Mouse (Mus musculus) hindbrain, embryonic 15.5 days (tissue): ENCODE measurements around the gene Gm266. TPM values are rescaled to one million over a fixed set of nuclear protein-coding genes. Genes with fewer than 3 reads are reported as not detected.

Experiments
- ATAC-seq: fragments of 200-750 bp; cut with Nextera tagmentation; 2 replicates; pipeline ENCODE4 v1.8.0; 2017; ENCODE audit warnings: low read depth, moderate number of reproducible peaks, moderate TSS enrichment; ENCODE audit not compliant: low FRiP score
- H3K27ac ChIP-seq: fragments of 300-500 bp; sonication (generic); replicated peaks from 2 replicates; pipeline ENCODE4 v1.5.1; 2015; ENCODE audit warnings: mild to moderate bottlenecking, inconsistent platforms
- H3K27me3 ChIP-seq: fragments of 300-500 bp; sonication (generic); 2 replicates; pipeline ENCODE4 v1.6.1; 2015; ENCODE audit warnings: control low read depth, inconsistent platforms
- H3K36me3 ChIP-seq: fragments of 300-500 bp; sonication (generic); 2 replicates; pipeline ENCODE4 v1.6.1; 2015; ENCODE audit warnings: control low read depth, inconsistent platforms
- H3K4me1 ChIP-seq: fragments of 300-500 bp; sonication (generic); replicated peaks from 2 replicates; pipeline ENCODE4 v1.6.1; 2015; ENCODE audit warnings: control low read depth, inconsistent platforms
- H3K4me2 ChIP-seq: fragments of 300-500 bp; sonication (generic); 2 replicates; pipeline ENCODE4 v1.6.1; 2015; ENCODE audit warnings: moderate library complexity, mild to moderate bottlenecking, inconsistent platforms
- H3K4me3 ChIP-seq: fragments of 300-500 bp; sonication (generic); 2 replicates; pipeline ENCODE4 v1.5.1; 2015; ENCODE audit warnings: mild to moderate bottlenecking, inconsistent platforms
- H3K9ac ChIP-seq: fragments of 300-500 bp; sonication (generic); 2 replicates; pipeline ENCODE4 v1.6.1; 2015; ENCODE audit warnings: inconsistent platforms
- H3K9me3 ChIP-seq: fragments of 300-500 bp; sonication (generic); 2 replicates; pipeline ENCODE4 v1.6.1; 2016; ENCODE audit warnings: control low read depth, inconsistent platforms
- WGBS: fragments of 180-500 bp; shearing (Covaris S2); methylation state at CpG from one replicate; pipeline ENCODE4 v1.1.7; 2015; 5-methylcytosine and 5-hydroxymethylcytosine counted together
- polyA plus RNA-seq: library from polyadenylated mRNA; unstranded; fragments of >200 nt; fragmentation: Nextera tagmentation; extraction: Ambion mirVana; gene quantifications from 2 replicates; pipeline ENCODE4 v1.2.1, GENCODE M21; 2015

Gm266 gene
- 3.1 and 3.4 TPM in 2 replicates for polyA plus RNA-seq

- ATAC-seq: peak; percentile 34; the same call in 1 of the 2 replicates
- H3K9ac ChIP-seq: 0 out of 2 replicates have a peak within 1 kb of the TSS, but pooled peaks have one; percentile 13
- H3K9me3 ChIP-seq: no peaks in the 10 kb centered on the region
- no peaks in the 10 kb centered on the region for H3K36me3 ChIP-seq
- peak within 1 kb of the TSS; percentile 38 for H3K4me3 ChIP-seq
- H3K4me2 ChIP-seq: peak within 1 kb of the TSS; percentile 62
- peaks cover 22% of the 10 kb centered on the region for H3K4me1 ChIP-seq
- no peak within 1 kb of the TSS for H3K27ac ChIP-seq
- under 1% methylated on average over 38 of the region's 58 CpGs for WGBS
- H3K27me3 ChIP-seq: peaks cover 52% of the 10 kb centered on the region
Measured at GRCm38 (mm10) chr12:111485652-111486306, at the start of gene Gm266. TSS of gene Gm266 (minus strand) at chr12:111485823.

GRCm38 (mm10) chr12:111535281-111535680, 49.7 kb upstream of the Gm266 start:
- Histone ChIP-seq H3K36me3 (peaks cover 10% of the 10 kb centered on the region), H3K9me3 (no peaks in the 10 kb centered on the region), H3K4me2 (no peak overlapping the region), H3K27me3 (no peaks in the 10 kb centered on the region), H3K9ac (no peak overlapping the region), H3K27ac (no peak overlapping the region), H3K4me3 (no peak overlapping the region), H3K4me1 (peaks cover 24% of the 10 kb centered on the region)
- no peak for ATAC-seq
- 70% methylated on average over 6 of the region's 6 CpGs for WGBS

DNA sequence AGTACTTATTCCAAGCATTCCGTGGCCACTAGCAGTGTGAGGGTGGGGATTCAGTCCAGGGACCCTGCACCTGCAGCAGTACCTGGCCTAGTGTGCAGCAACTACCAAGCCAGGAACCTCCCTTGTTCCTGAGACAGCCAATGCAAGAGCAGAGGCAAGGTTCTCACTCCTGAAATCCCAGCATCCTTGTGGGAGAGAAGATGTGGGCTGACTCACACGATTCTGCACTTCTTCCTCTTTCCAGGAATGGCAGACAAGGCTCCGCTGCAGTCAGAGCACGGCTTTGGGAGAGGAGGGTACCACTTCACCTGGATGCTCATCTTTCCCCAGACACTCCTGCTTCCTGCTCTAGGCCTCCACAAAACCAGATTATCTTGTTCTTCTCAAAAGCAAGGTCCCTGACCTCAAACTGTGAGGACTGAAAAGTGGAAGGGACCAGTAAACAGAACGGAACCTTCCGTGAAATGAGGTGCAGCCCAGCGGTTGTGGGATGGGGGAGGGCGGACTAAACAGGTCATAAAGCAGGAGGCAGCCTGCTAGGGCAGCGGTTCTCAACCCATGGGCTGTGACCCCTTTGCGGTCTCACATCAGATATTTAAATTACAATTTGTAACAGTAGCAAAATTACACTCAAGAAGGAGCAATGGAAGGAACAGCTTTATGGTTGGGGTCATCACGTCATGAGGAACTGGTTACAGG, 47.6 kb upstream of the Gm266 start:
- Histone ChIP-seq H3K4me3 (no peak overlapping the region), H3K4me1 (peaks cover 10% of the 10 kb centered on the region), H3K27me3 (no peaks in the 10 kb centered on the region), H3K36me3 (no peaks in the 10 kb centered on the region), H3K27ac (no peak overlapping the region), H3K9me3 (no peaks in the 10 kb centered on the region), H3K9ac (no peak overlapping the region), H3K4me2 (no peak overlapping the region)
- ATAC-seq: no peak
- WGBS: 63% methylated on average over 11 of the region's 11 CpGs

DNA sequence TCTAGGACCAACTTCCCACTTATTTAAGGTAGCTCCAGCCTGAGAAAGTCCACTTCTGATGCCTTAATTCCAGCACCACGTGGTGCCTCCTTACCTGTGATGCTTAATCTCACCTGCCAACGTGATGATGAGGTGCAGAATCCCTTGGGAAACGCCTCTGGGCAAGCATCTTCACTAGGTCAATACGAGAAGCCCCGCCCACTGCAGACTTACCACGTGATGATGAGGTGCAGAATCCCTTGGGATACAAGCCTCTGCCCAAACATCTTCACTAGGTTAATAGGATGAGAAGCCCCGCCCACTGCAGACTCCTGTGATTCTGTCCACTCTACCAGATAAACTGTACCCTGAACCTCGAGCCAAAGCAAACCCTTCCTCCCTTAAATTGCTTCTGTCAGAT, 43.6 kb upstream of the Gm266 start:
- Histone ChIP-seq H3K9me3 (no peaks in the 10 kb centered on the region), H3K27ac (no peak overlapping the region), H3K4me1 (no peaks in the 10 kb centered on the region), H3K4me2 (no peak overlapping the region), H3K36me3 (no peaks in the 10 kb centered on the region), H3K27me3 (no peaks in the 10 kb centered on the region), H3K9ac (no peak overlapping the region), H3K4me3 (no peak overlapping the region)
- no peak for ATAC-seq
- WGBS: 24% methylated on average over 8 of the region's 8 CpGs

DNA sequence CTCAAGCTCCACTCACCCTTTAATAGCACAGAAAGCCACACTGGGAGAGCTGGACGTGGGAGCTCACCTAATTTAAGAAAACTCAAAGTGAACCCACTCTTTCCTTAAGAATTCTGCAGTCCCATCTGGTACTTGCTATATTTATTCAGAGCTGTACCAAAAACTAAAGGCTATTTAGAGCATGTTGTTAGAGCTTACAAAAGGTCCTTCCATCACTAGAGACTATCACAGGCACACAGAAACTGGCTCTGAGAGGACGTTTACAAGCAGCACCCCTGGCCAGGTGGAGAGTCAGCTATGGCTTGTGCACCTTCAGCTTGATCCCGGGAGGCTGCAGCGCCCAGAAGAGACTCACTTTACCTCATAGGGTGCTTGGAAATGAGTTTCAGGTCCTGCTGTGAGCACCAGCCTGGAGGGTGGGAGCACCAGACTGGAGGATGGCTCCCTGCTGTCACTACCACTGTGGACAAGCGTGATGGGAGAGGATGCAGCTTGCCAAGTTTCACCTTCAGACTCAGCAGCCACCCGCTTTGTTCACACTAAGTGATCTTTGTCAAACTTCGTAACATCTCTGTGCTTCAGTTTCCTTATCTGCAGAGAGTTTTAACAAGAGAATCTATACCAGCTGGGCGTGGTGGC, 42.1 kb upstream of the Gm266 start:
- ATAC-seq: no peak
- H3K27ac ChIP-seq: no peak overlapping the region
- no peak overlapping the region for H3K4me3 ChIP-seq
- no peaks in the 10 kb centered on the region for H3K4me1 ChIP-seq
- H3K27me3 ChIP-seq: no peaks in the 10 kb centered on the region
- H3K36me3 ChIP-seq: no peaks in the 10 kb centered on the region
- 66% methylated on average over 8 of the region's 8 CpGs for WGBS
- no peaks in the 10 kb centered on the region for H3K9me3 ChIP-seq
- no peak overlapping the region for H3K9ac ChIP-seq
- H3K4me2 ChIP-seq: no peak overlapping the region

DNA sequence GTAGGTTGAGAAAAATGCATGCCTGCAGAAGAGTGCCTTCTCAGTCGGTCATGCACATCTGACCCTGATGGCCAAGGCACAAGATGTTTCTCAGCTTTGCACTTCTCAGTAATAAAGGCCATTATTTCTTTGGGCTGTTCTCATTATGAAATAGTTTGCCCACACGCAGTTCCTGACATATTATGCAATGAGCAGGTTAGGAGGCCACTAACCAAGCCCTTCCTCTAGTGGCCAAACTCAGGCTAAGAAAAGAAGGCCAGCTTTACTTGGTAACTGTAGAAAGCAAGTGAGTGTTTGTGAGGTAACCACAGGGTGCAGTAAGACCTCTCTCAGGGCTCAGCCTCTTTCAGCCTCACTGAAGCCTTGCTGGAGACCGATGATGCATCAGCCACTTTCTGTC, 39.3 kb upstream of the Gm266 start:
- Histone ChIP-seq H3K4me1 (no peaks in the 10 kb centered on the region), H3K36me3 (no peaks in the 10 kb centered on the region), H3K27me3 (no peaks in the 10 kb centered on the region), H3K27ac (no peak overlapping the region), H3K4me3 (no peak overlapping the region), H3K9me3 (no peaks in the 10 kb centered on the region), H3K4me2 (no peak overlapping the region), H3K9ac (no peak overlapping the region)
- no peak for ATAC-seq
- WGBS: 86% methylated on average over 3 of the region's 3 CpGs

DNA sequence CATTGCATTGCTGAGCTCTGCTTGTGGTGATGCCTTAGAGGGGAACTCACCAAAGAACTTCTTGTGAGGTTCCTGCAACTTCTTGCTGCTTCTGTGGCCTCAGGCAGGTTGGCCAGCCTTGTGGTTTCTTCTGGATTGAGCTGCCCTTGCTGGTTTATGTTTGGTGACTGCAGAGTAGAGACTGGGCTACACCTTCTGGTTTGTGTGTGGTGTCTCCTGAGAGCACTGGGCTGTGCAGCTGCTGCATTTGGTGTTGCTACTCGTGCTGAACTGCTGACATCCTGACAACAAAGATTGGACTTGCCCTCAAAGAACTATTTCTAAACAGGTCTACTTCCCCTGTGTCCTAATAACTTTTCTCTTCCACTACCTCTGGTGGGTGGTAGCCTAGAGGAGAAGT, 38.8 kb upstream of the Gm266 start:
- Histone ChIP-seq H3K9ac (no peak overlapping the region), H3K9me3 (no peaks in the 10 kb centered on the region), H3K27me3 (no peaks in the 10 kb centered on the region), H3K4me1 (no peaks in the 10 kb centered on the region), H3K36me3 (no peaks in the 10 kb centered on the region), H3K4me3 (no peak overlapping the region), H3K4me2 (no peak overlapping the region), H3K27ac (no peak overlapping the region)
- 71% methylated on average over 1 of the region's 1 CpGs for WGBS
- ATAC-seq: no peak

DNA sequence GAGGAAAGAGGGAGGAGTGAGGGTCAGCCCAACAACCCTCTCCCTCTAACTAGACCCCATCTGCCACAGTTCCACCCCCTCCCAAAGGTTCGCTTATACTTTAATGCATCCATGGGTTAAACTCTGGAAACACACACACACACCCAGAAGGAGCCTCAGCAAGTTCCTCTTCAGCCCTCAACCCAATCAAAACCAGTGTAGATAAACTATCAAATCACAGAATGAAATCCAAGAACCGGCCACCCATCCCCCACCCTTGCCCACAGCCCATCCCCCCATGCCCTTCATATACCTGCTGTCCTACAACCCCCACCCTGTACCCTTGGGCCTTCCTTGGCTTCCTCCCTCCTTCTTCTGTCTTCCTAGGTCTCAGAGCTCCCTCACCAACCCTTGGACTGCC, 35.4 kb upstream of the Gm266 start:
- Histone ChIP-seq H3K27ac (no peak overlapping the region), H3K4me1 (no peaks in the 10 kb centered on the region), H3K27me3 (no peaks in the 10 kb centered on the region), H3K36me3 (no peaks in the 10 kb centered on the region), H3K9ac (no peak overlapping the region), H3K4me2 (no peak overlapping the region), H3K4me3 (no peak overlapping the region), H3K9me3 (no peaks in the 10 kb centered on the region)
- no peak for ATAC-seq
- WGBS: 90% methylated on average over 2 of the region's 2 CpGs

GRCm38 (mm10) chr12:111519821-111520220, 34.2 kb upstream of the Gm266 start:
- no peak for ATAC-seq
- Histone ChIP-seq H3K9me3 (no peaks in the 10 kb centered on the region), H3K4me3 (no peak overlapping the region), H3K9ac (no peak overlapping the region), H3K4me2 (no peak overlapping the region), H3K27ac (no peak overlapping the region), H3K36me3 (no peaks in the 10 kb centered on the region), H3K27me3 (no peaks in the 10 kb centered on the region), H3K4me1 (peaks cover 2% of the 10 kb centered on the region; the same call in 1 of the 2 replicates)
- WGBS: 79% methylated on average over 5 of the region's 5 CpGs

- no peaks in the 10 kb centered on the region for H3K36me3 ChIP-seq
- H3K27me3 ChIP-seq: no peaks in the 10 kb centered on the region
- H3K4me2 ChIP-seq: no peak overlapping the region
- H3K9ac ChIP-seq: no peak overlapping the region
- H3K4me1 ChIP-seq: peaks cover 8% of the 10 kb centered on the region; the same call in 1 of the 2 replicates
- 92% methylated on average over 9 of the region's 9 CpGs for WGBS
- no peak overlapping the region for H3K4me3 ChIP-seq
- H3K27ac ChIP-seq: no peak overlapping the region
- no peaks in the 10 kb centered on the region for H3K9me3 ChIP-seq
- ATAC-seq: no peak
Measured at GRCm38 (mm10) chr12:111518391-111518790, 32.8 kb upstream of the Gm266 start.

DNA sequence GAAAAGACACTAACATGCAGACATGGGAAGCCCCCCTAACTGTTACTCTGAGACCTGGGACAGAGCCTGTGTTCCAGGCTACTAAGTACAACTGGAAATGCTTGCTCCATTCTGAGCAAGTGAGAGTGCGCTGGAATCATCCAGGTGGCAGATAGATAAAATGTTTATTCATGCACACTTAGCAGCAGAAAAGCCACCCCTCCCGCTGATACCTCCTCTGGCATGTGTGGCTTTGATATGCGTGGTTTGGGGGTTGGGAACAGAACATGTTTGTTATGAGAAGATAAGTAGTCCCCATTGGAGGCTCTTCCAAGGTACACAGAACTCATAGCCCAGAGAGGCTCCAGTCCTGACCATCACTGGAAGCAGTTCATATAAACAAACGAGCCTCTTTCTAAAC, 32.3 kb upstream of the Gm266 start:
- ATAC-seq: no peak

DNA sequence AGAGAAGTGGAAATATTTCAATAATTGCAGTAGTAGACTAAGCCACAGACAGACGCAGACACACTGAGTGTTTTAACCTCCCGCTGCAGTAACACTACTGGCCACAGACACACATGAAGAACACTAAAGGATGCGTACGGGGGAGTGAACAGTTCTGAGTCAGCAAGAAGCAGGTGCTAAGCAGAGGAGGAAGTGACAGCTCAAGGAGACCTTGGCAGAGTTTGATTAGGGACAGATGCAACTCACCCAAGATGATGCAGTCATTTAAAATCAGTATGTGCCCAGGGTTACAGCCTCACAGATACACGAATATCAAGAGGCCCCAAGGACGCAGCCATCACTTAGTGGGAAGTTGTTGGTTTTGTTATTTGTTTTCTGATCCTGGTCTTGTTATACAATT, 31.2 kb upstream of the Gm266 start:
- H3K27me3 ChIP-seq: no peaks in the 10 kb centered on the region
- no peak overlapping the region for H3K27ac ChIP-seq
- no peak for ATAC-seq
- H3K9me3 ChIP-seq: no peaks in the 10 kb centered on the region
- H3K4me2 ChIP-seq: no peak overlapping the region
- no peak overlapping the region for H3K9ac ChIP-seq
- WGBS: 91% methylated on average over 6 of the region's 6 CpGs
- H3K36me3 ChIP-seq: no peaks in the 10 kb centered on the region
- no peak overlapping the region for H3K4me3 ChIP-seq
- peaks cover 8% of the 10 kb centered on the region; the same call in 1 of the 2 replicates for H3K4me1 ChIP-seq

More for the DNA sequence above, 32.3 kb upstream of the Gm266 start:
- H3K27ac ChIP-seq: no peak overlapping the region
- no peaks in the 10 kb centered on the region for H3K9me3 ChIP-seq
- H3K4me2 ChIP-seq: no peak overlapping the region
- H3K27me3 ChIP-seq: no peaks in the 10 kb centered on the region
- no peaks in the 10 kb centered on the region for H3K36me3 ChIP-seq
- peaks cover 8% of the 10 kb centered on the region; the same call in 1 of the 2 replicates for H3K4me1 ChIP-seq
- WGBS: 58% methylated on average over 4 of the region's 4 CpGs
- no peak overlapping the region for H3K4me3 ChIP-seq
- H3K9ac ChIP-seq: no peak overlapping the region
